Mouse (Mus musculus): ENCODE measurements around the gene Gm10401.

Gene Gm10401

DNA sequence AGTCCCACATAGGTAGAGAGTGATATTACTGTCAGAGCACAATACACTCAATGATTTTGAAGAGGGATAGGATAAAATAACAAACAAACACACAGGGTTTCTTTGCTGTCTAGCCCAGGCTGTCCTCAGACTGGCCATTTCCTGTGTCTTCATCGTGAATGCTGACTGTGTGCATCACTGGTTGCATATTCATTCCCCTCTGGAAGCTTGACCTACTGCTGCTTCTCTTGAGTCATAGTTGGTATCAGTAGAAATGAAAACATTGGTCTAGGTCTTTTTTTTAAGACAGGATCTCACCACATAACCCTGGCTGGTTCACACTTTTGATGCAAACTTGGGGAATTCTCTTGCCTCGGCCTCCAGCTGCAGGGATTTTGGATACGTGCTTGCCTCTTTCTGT lies 28.5 kb downstream of the Gm10401 start:
- DNase-seq, result no peak

DNA sequence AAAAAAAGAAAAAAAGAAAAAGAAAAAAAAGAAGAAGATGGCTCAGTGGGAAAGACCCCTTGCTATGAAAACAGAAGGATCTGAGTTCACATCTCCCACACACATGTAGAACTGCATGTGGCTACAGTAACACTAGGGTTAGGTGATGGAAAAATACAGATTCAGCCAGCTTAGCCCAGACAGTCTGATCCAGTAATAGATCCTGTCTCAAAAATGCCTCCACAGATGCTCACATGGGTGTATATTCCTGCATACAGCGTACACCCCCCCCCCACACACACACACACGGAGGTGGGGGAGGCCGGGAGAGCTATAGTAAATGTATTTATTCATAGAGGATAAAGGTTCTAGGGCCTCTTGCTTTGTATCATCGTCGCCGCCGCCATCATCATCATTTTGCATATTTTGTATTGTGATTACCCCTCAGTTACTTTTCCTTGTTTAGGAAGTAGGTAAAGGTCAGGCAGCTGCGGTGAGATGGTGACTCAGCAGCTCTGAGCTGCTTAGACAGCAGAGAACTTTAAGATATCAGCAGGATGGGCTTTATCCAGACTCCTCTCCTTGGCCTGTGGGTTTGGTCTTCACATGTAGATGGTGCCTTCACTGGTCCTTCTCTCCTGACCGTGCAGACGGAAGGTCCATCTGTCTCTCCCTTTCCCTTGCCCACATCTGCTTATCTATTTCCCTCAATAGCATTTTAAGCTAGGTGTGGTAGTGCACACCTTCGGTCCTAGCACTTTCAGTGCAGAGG lies 29.2 kb downstream of the Gm10401 start:
- no peak for DNase-seq

DNA sequence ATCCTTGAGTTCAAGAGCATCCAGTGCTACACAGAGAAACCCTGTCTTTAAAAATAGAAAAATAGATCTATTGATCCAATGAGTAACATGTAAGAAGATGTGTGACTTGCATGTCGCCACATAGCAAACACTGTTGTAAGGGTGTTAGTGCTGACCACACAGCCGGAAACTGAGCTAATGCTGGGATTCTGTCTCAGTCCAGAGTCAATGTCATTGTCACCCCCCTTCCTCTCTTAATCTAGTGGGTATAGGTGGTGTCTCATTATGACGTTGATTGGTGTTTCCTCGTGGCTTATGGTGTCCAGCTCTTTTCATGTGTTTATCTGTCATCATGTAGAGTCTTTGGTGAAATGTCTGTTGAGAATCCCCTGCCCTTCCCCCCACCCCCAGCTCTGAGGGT lies 31.9 kb downstream of the Gm10401 start:
- no peak for DNase-seq

DNA sequence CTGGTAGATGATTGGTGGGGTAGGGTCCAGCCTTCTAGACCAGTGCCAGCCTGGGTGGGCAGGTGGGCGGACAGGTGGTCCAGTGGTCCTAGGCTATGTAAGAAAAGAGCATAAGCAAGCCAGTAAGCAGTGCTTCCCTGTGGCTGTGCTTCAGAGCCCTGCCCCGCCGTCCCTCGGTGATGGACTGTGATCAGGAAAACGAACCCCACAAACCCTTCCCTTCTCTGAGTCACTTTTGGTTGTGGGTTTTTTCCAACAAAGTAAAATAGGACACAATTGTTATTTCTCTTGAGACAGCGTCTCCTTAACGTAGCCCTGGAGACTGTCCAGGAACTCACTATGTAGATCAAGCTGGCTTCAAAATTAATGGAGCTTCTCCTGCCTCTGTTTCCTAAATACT lies 34.7 kb downstream of the Gm10401 start:
- DNase-seq, result no peak

DNA sequence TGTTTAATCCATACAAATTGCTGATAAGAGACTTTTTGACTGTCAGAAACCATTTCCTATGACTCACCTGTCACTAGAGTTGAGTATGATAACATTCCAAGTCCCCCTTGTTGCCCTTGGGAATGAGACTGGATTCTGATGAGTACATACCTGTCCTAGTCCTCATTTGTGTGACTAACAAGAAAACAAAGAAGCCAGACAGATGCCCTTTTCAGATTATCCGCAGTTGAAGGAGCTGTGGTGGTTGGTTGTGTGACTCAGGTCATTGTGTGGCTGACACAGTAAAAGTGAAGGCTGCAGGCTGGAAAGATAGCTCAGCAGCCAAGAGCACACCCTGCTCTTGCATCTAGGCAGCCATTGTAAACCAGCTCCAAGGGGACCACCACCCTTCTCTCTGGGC lies 35.5 kb downstream of the Gm10401 start:
- no peak for DNase-seq

DNA sequence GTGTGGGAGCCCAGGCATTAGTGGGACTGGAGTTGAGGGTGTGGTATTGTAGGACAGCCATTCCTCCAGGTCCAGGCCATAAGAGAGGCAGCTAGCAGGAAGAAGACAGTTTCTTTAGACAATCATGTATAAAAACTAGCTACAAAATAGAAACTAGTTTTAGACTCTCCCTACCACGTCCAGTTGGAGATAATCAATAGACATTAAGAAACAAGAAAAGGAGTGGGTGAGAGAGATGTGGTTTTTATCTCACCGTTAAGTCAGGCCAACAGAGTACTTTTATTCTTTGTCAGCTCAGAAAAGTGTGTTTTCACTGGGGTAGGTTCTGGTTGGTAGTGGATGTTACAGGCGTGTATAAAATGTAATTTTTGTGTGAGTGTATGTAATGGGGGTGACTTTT lies 37.1 kb downstream of the Gm10401 start:
- no peak for DNase-seq

DNA sequence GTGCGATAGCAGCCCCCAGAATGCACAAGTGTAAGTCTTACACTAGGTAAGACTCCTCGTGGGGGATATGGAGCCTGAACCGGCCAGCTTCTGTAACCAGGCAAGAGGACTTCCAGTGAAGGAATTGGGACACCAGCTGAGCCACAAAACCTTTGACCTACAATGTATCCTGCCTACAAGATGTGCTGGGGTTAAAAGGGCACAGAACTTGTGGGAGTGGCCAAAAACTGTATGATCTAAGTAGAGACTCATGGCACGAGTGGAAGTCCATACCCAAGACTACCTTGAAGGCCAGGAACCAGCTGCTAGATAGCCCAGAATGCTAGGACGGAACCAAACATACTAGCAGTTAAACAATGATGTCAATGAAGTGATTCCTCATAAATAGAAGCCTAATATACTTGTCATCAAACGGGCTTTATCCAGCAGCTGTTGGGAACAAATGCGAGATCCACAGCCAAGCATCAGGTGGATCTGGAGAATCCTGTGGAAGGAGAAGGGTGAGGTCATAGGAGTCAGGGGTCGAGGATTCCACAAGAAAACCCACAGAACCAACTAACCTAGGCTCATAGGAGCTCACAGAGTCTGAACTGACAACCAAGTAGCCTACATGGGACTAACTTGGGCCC lies 37.9 kb downstream of the Gm10401 start:
- no peak for DNase-seq

DNA sequence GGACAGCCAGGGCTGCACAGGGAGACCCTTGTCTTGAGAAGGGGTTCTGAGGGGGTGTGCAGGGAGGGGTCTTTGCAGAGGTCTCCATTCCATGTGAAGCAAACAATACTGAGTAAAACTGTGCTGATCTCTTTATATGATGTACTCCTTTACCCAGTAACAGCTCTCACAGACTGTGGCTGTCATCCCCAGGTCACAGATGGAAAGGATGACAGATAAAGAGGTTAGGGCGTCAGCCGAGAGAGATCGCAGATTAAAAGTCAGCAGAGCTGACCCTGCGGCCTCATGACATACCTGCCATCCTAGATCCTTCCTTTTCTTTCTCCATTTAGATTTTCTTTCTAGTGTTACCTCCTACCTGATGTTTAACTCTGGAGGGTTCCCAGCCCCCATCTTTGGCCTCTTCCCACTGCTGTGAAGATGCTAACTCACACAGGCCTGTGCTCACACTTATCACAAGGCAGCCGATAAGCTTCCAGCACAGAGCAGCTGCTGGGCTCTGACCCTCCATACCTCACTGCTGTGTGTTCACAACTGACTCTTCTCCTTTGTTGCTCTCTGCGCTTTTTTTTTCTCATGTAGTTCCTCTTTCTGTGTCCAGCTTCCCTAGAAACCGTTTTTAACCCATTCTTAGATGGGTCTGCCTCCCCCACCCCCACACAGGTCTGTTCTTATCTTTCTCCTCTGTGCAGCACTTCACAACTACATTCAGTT lies 39.4 kb downstream of the Gm10401 start:
- DNase-seq, result no peak

DNA sequence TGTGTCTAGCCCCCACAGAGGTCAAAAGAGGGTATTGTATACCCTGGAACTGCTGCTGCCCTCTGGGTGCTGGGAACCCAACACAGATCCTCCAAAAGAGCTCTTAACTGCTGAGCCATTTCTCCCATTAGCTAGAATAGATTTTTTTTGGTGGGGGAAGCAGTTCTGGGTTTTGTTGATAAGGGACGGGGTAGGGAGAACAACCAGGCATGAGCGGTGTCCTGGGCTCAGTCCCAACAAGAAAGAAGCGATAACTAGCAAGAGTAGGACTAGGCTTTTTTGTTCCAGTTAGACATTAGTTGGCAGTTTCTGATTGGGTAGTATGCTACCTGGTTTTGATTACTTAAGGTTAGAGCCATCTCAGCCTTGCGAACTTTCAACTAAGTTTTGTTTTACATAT lies 40.9 kb downstream of the Gm10401 start:
- no peak for DNase-seq

DNA sequence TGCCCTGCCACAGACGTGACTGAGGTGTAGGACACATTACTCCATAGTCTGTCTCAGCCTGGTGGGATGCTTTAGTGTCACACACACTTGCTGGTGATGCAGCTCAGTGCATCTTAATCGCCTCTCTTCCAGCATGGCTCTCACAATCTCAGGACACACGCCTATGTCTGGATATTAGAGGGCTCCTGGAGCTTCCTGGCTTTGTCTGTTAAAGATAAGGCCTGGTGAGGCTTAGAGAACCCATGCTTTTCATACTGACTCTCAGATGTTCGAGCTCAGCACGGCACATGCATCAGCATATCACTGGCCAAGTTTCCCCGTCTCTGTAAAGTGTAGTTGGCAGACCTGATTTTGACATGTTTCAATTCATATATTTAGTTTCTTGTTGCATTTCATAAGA lies 42.7 kb downstream of the Gm10401 start:
- no peak for DNase-seq

DNA sequence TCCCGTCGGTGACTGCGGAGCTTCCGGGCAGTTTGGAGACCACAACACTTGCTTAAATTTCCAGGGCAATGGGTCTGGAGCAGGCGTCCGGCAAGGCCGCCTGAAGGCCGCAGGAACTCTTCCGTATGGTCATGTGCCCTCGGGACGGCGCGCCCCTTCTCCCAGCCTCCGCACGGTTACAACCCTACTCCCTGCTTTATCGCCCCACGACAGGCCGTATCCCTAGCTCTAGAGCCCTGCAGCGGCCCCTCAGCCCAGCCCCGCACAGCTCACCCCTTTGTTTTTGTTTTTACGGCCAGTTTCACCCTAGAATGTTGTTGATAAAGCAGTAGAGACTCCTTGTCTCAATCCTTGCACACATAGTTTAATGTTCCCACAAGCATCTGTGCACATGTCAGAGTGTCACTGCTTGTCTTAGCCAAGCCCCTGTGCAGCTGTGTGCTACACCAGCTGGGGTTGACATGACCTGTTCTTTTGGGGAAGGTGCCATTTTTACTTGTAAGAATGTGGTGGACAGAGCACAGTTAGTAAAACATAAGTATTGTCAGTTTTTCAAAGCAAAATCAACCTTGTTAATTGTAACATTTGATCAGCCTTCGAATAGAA lies 44.2 kb downstream of the Gm10401 start:
- DNase-seq, result no peak

DNA sequence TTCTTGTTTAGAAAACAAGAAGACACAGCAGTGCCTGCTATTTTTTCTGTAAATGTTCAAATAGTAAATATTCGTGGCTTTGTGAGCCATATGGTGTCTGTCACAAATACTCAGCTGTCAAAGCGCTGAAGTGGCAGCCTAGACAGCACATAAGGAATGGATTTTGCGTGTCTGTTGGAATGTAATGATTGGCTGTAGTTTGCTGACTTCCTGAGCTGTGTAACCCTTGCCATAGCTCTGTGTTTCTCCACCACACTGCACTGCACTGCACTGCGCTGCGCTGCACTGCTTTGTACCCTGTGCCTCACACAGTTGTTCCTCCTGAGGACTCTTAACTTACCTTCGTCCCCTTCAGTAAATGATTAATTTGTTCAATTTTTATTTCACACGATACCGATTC lies 45.5 kb downstream of the Gm10401 start:
- DNase-seq, result no peak

DNA sequence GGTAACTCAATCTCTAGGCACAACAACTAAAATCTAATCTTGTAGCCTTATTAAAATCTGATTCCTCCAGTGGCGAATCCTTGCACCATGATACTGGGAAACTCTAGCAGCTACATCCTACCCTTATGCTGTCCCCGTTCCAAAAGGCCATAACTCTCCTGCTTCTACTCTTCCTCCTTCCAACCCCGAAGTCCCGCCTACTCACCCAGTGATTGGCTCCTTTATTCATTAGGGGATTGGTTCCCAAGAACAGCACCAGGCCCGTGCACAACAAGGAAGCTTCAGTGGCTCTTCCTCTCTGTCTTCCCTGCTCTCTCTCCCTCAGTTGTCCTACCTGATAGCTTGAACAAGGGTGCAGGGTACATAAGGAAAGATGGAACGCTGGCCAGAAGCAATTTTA lies 47.3 kb downstream of the Gm10401 start:
- DNase-seq, result no peak

DNA sequence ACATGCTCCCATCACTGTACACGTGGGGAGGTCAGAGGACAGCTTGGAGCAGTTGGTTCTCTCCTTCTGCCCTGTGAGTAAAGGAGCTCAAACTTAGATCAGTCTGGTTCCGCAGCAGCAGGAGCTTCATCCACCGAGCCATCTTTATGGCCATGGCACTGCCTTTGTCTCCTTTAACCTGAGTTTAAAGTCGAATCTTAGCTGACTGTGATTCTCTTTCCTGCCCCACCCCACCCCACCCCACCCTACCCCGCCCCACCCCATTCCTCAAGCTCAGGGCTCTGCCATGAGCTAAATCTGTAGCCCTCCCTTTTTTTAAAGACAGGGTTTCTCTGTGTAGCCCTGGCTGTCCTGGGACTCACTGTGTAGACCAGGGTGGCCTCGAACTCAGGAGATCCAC lies 48.4 kb downstream of the Gm10401 start:
- DNase-seq, result no peak
